Mouse (Mus musculus) embryonic fibroblast, embryonic 13.5 days (primary cell): Measurements from ENCODE around the gene Elovl5.

Experiments
- CTCF ChIP-seq: IDR thresholded peaks from 2 replicates; pipeline ENCODE4 v1.5.1; 2011; ENCODE audit warnings: mild to moderate bottlenecking, control low read depth, low read length, moderate library complexity, borderline replicate concordance; ENCODE audit not compliant: insufficient read depth
- POLR2A ChIP-seq: IDR thresholded peaks from 2 replicates; pipeline ENCODE4 v1.6.1; 2011; ENCODE audit warnings: low read depth, mild to moderate bottlenecking, control low read depth, low read length, moderate library complexity

DNA sequence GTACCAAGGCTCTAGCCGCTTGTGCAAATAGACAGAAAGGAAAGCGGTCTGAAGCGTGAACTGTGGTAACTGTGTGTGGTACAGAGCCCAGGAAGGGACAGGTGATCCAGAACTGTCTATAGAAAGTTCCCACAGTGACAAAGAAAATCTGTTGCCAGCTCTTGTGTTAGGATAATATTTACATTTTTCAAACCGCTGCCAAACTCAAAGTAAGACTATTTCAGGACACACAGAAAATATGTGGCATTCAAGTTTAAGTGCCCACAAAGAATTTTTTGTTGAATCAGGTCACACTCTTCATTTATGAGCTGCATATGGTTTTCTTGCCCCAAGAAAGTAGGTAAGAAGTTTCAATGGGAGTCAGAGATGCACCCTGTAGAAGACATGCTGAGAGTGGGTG, 115.8 kb downstream of the Elovl5 start:
- TF ChIP-seq CTCF (no peak), POLR2A (no peak)
